Mouse (Mus musculus): ENCODE measurements around the gene Cdkl3. TPM values are rescaled to one million over a fixed set of nuclear protein-coding genes. Genes with fewer than 3 reads are reported as not detected.

Cdkl3 gene
- polyA plus RNA-seq, 1 experiment from 2014 or later, result 17.5 TPM

GRCm38 (mm10) chr11:52089291-52089690 lies 85.3 kb downstream of the Cdkl3 start:
- H3K4me3 ChIP-seq, result no peak overlapping the region
- H3K4me1 ChIP-seq, result 0 out of 2 replicates have a peak, but pooled peaks cover 5% of the 10 kb centered on the region
- 72% methylated on average over 8 of the region's 8 CpGs for WGBS
- no peak overlapping the region for H3K4me2 ChIP-seq (replicated peaks)
- no peak for ATAC-seq (ENCODE audit: low FRiP score)
- H3K27me3 ChIP-seq, result peaks cover under 1% of the 10 kb centered on the region; the same call in 1 of the 2 replicates
- no peak overlapping the region for H3K9ac ChIP-seq
- H3K27ac ChIP-seq, result no peak overlapping the region
- H3K9me3 ChIP-seq (replicated peaks), result no peaks in the 10 kb centered on the region
- no peaks in the 10 kb centered on the region for H3K36me3 ChIP-seq

- Histone ChIP-seq H3K9me3 (replicated peaks) (no peaks in the 10 kb centered on the region), H3K4me1 (0 out of 2 replicates have a peak, but pooled peaks cover 5% of the 10 kb centered on the region), H3K27me3 (no peaks in the 10 kb centered on the region), H3K36me3 (no peaks in the 10 kb centered on the region), H3K9ac (no peak overlapping the region), H3K4me2 (replicated peaks) (no peak overlapping the region), H3K27ac (no peak overlapping the region), H3K4me3 (no peak overlapping the region)
- no peak for ATAC-seq (ENCODE audit: low FRiP score)
- 87% methylated on average over 9 of the region's 9 CpGs for WGBS
Measured at GRCm38 (mm10) chr11:52091261-52091660, 87.2 kb downstream of the Cdkl3 start.

GRCm38 (mm10) chr11:52094568-52094967 lies 90.5 kb downstream of the Cdkl3 start:
- H3K4me1 ChIP-seq, result peaks cover 7% of the 10 kb centered on the region
- no peaks in the 10 kb centered on the region for H3K27me3 ChIP-seq
- no peaks in the 10 kb centered on the region for H3K36me3 ChIP-seq
- no peak for ATAC-seq (ENCODE audit: low FRiP score)
- H3K4me3 ChIP-seq, result no peak overlapping the region
- no peak overlapping the region for H3K27ac ChIP-seq
- no peak overlapping the region for H3K9ac ChIP-seq
- no peaks in the 10 kb centered on the region for H3K9me3 ChIP-seq (replicated peaks)
- 69% methylated on average over 5 of the region's 5 CpGs for WGBS
- H3K4me2 ChIP-seq (replicated peaks), result no peak overlapping the region

GRCm38 (mm10) chr11:52097016-52097415 lies 93.0 kb downstream of the Cdkl3 start:
- 73% methylated on average over 3 of the region's 3 CpGs for WGBS

GRCm38 (mm10) chr11:52097596-52097995 lies 93.6 kb downstream of the Cdkl3 start:
- H3K4me3 ChIP-seq, result no peak overlapping the region
- H3K27me3 ChIP-seq, result no peaks in the 10 kb centered on the region
- ATAC-seq (ENCODE audit: low FRiP score), result no peak
- no peaks in the 10 kb centered on the region for H3K9me3 ChIP-seq (replicated peaks)
- peak overlapping the region; percentile 85 for H3K4me2 ChIP-seq (replicated peaks)
- H3K27ac ChIP-seq, result peak overlapping the region; percentile 99; the same call in 1 of the 2 replicates
- 83% methylated on average over 2 of the region's 2 CpGs for WGBS
- peak overlapping the region; percentile 61; the same call in 1 of the 2 replicates for H3K9ac ChIP-seq
- peaks cover 27% of the 10 kb centered on the region for H3K4me1 ChIP-seq
- no peaks in the 10 kb centered on the region for H3K36me3 ChIP-seq

More at GRCm38 (mm10) chr11:52097016-52097415, 93.0 kb downstream of the Cdkl3 start:
- Histone ChIP-seq H3K4me3 (no peak overlapping the region), H3K36me3 (no peaks in the 10 kb centered on the region), H3K9ac (no peak overlapping the region), H3K4me2 (replicated peaks) (no peak overlapping the region), H3K27me3 (no peaks in the 10 kb centered on the region), H3K9me3 (replicated peaks) (no peaks in the 10 kb centered on the region), H3K4me1 (peaks cover 26% of the 10 kb centered on the region), H3K27ac (no peak overlapping the region)
- ATAC-seq (ENCODE audit: low FRiP score), result no peak

- H3K9me3 ChIP-seq (replicated peaks), result no peaks in the 10 kb centered on the region
- under 1% methylated on average over 50 of the region's 53 CpGs for WGBS
Measured at GRCm38 (mm10) chr11:52098398-52098946, 94.5 kb downstream of the Cdkl3 start, which contains the start of gene Ppp2ca. Gene Ppp2ca (plus strand): TSS chr11:52098681.

GRCm38 (mm10) chr11:52099031-52099761 lies 95.2 kb downstream of the Cdkl3 start:
- under 1% methylated on average over 53 of the region's 72 CpGs for WGBS
- Histone ChIP-seq H3K4me3 (peak overlapping the region; percentile 98), H3K4me2 (replicated peaks) (peak overlapping the region; percentile 85), H3K9me3 (replicated peaks) (no peaks in the 10 kb centered on the region), H3K27me3 (no peaks in the 10 kb centered on the region), H3K9ac (peak overlapping the region; percentile 100), H3K4me1 (peaks cover 28% of the 10 kb centered on the region), H3K36me3 (no peaks in the 10 kb centered on the region), H3K27ac (peak overlapping the region; percentile 99)
- ATAC-seq (ENCODE audit: low FRiP score), result peak; percentile 88

More at GRCm38 (mm10) chr11:52098398-52098946, 94.5 kb downstream of the Cdkl3 start, which contains the start of gene Ppp2ca:
- Histone ChIP-seq H3K4me3 (peak within 1 kb of the TSS; percentile 98), H3K27ac (peak within 1 kb of the TSS; percentile 99), H3K4me1 (peaks cover 27% of the 10 kb centered on the region), H3K36me3 (no peaks in the 10 kb centered on the region), H3K9ac (peak within 1 kb of the TSS; percentile 100), H3K27me3 (no peaks in the 10 kb centered on the region), H3K4me2 (replicated peaks) (peak within 1 kb of the TSS; percentile 85)
- peak; percentile 98 for ATAC-seq (ENCODE audit: low FRiP score)

GRCm38 (mm10) chr11:52099771-52100219 lies 95.8 kb downstream of the Cdkl3 start:
- H3K27me3 ChIP-seq, result no peaks in the 10 kb centered on the region
- peak overlapping the region; percentile 99; the same call in 1 of the 2 replicates for H3K27ac ChIP-seq
- no peaks in the 10 kb centered on the region for H3K9me3 ChIP-seq (replicated peaks)
- WGBS, result 7% methylated on average over 7 of the region's 7 CpGs
- no peaks in the 10 kb centered on the region for H3K36me3 ChIP-seq
- ATAC-seq (ENCODE audit: low FRiP score), result no peak
- peaks cover 29% of the 10 kb centered on the region for H3K4me1 ChIP-seq
- H3K4me2 ChIP-seq (replicated peaks), result peak overlapping the region; percentile 85
- H3K9ac ChIP-seq, result peak overlapping the region; percentile 100
- peak overlapping the region; percentile 98 for H3K4me3 ChIP-seq

- Histone ChIP-seq H3K9ac (no peak overlapping the region), H3K4me2 (replicated peaks) (no peak overlapping the region), H3K9me3 (replicated peaks) (no peaks in the 10 kb centered on the region), H3K36me3 (no peaks in the 10 kb centered on the region), H3K27ac (no peak overlapping the region), H3K4me1 (peaks cover 27% of the 10 kb centered on the region), H3K4me3 (no peak overlapping the region), H3K27me3 (no peaks in the 10 kb centered on the region)
- 88% methylated on average over 4 of the region's 4 CpGs for WGBS
- ATAC-seq (ENCODE audit: low FRiP score), result no peak
Measured at GRCm38 (mm10) chr11:52102977-52103376, 99.0 kb downstream of the Cdkl3 start.

GRCm38 (mm10) chr11:52105503-52105902 lies 101.5 kb downstream of the Cdkl3 start:
- ATAC-seq (ENCODE audit: low FRiP score), result no peak
- no peaks in the 10 kb centered on the region for H3K36me3 ChIP-seq
- no peak overlapping the region for H3K27ac ChIP-seq
- H3K27me3 ChIP-seq, result no peaks in the 10 kb centered on the region
- H3K4me2 ChIP-seq (replicated peaks), result no peak overlapping the region
- no peak overlapping the region for H3K9ac ChIP-seq
- no peak overlapping the region for H3K4me3 ChIP-seq
- H3K9me3 ChIP-seq (replicated peaks), result no peaks in the 10 kb centered on the region
- peaks cover 19% of the 10 kb centered on the region for H3K4me1 ChIP-seq

- no peak overlapping the region for H3K4me2 ChIP-seq (replicated peaks)
- no peak overlapping the region for H3K4me3 ChIP-seq
- ATAC-seq (ENCODE audit: low FRiP score), result no peak
- H3K4me1 ChIP-seq, result peaks cover 14% of the 10 kb centered on the region
- 92% methylated on average over 2 of the region's 2 CpGs for WGBS
- H3K36me3 ChIP-seq, result no peaks in the 10 kb centered on the region
- no peaks in the 10 kb centered on the region for H3K27me3 ChIP-seq
- H3K27ac ChIP-seq, result no peak overlapping the region
- H3K9ac ChIP-seq, result no peak overlapping the region
- no peaks in the 10 kb centered on the region for H3K9me3 ChIP-seq (replicated peaks)
Measured at GRCm38 (mm10) chr11:52106037-52106436, 102.0 kb downstream of the Cdkl3 start.

GRCm38 (mm10) chr11:52106438-52106837 lies 102.4 kb downstream of the Cdkl3 start:
- Histone ChIP-seq H3K4me2 (replicated peaks) (no peak overlapping the region), H3K9ac (no peak overlapping the region), H3K27me3 (no peaks in the 10 kb centered on the region), H3K36me3 (no peaks in the 10 kb centered on the region), H3K4me1 (peaks cover 10% of the 10 kb centered on the region), H3K27ac (no peak overlapping the region), H3K9me3 (replicated peaks) (no peaks in the 10 kb centered on the region), H3K4me3 (no peak overlapping the region)
- ATAC-seq (ENCODE audit: low FRiP score), result no peak
- 86% methylated on average over 1 of the region's 1 CpGs for WGBS

All from hindbrain, embryonic 12.5 days (tissue).